Mouse (Mus musculus): ENCODE results near the gene Syce3.

- no peak for TF ChIP-seq CTCF (conservative IDR thresholded peaks at IDR 0.05; ENCODE audit: insufficient read depth, insufficient read length, low read depth, low read length)
- no peak for TF ChIP-seq POLR2A (IDR thresholded peaks at IDR 0.05; ENCODE audit: low read depth, low read length)
Measured at GRCm38 (mm10) chr15:89379429-89379828, 30.9 kb downstream of the Syce3 start.
